Mouse (Mus musculus) T-helper 2 cell (primary cell): Measurements from ENCODE around the gene Snx6.
"Not testable (repeated sequence)": the region's sequence is repeated elsewhere in the genome, so short reads cannot be mapped to it uniquely, and the experiment has no call there.

ENCODE experiments used
- in situ Hi-C: fragments of 300-600 bp; cut with MboI, MseI; formaldehyde crosslinking; loops from one replicate; pipeline ENCODE4 v1.15.1; 2025; ENCODE audit warnings: high pct_unique_total_duplicates

Gene Snx6

GRCm38 (mm10) chr12:54803531-54803930 is 8.0 kb upstream of the Snx6 start:
- in situ Hi-C loops, result no loop called here

DNA sequence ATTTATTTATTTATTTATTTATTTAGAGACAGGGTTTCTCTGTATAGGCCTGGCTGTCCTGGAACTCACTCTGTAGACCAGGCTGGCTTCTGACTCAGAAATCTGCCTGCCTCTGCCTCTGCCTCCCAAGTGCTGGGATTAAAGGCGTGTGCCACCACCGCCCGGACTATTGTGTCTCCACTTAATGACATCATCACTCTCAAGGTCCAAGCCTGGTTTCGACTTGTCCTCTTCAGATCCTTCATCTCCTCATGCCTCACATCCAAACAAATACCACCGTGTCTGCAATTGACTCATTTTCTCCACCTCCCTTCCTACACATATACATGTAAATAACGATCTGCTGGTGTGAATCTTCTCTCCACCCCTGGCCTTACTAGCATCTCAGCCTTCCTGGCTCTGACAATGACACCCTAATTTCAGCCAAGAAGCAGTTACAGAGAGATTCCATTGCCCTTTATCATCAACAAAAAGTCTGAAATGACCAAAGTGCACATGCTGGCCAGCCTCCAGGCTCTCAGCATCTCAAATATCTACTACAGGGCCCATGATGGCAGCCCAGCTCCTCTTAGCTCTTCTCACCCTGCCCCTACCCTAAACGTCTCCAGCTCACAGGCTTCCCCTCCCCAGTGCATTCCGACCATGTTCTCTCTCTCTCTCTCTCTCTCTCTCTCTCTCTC is 1.2 kb upstream of the Snx6 start:
- in situ Hi-C loops, result no loop called here

DNA sequence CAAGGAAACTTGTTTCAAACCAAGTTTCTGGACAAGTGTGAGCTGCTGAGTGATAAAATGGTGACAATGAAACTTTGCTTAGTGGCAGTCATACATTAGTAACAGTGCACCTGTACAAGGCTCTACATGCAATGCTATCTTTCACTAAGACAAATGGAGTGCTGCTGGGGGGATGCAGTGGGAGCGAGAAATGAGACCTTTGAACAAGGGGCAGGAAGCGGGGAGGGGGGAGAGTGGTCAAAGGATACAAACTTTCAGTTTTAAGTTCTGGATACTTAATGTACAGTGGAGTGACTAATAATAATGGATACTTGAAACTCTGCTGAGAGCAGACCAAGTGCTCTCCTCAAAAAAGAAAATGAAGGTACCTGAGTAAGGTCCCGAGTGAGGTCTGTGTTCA is 1.1 kb downstream of the Snx6 start:
- in situ Hi-C loops, result no loop called here

- in situ Hi-C loops, result no loop called here
Observed at GRCm38 (mm10) chr12:54791465-54791864, 4.0 kb downstream of the Snx6 start.

DNA sequence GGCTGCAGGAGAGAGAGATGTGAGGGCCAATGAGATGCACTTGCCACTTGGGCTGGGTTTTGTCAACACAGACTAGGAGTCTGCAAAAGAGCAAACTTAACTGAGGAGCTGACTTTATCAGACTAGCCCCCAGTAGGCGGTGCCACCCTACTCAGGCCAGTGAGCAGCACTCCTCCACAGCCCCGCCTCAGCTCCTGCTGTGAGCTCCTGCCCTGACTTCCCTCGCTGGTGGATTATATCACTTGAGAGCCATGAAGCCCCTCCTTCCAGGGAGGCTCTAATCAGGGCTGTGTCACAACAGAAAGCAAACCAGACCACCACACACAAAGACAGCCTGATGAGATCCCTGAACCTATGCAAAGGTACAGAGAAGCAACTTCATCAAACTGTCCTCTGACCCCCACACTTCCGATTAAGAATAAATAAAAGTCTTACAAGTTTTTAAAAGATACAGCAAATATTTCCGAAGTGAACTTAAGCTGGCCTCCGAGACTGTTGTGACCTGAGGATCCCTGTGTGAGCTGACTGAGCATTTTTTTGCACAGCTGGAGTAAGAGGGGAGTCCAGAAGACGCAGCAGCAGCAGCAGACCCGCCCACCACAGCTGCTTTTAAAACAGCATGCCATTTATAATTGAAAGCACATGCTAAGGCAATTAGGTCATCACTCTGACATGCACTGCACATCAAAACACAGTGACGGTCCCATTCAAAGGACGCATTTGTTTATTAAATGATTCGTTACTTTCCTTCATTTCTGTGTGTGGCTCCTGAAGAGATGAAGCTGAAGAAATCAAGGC is 6.0 kb downstream of the Snx6 start:
- in situ Hi-C loops, result no loop called here

GRCm38 (mm10) chr12:54763624-54764023 is 31.9 kb downstream of the Snx6 start:
- in situ Hi-C loops, result no loop called here

- in situ Hi-C loops, result no loop called here
Observed at GRCm38 (mm10) chr12:54760676-54761075, 34.8 kb downstream of the Snx6 start.

DNA sequence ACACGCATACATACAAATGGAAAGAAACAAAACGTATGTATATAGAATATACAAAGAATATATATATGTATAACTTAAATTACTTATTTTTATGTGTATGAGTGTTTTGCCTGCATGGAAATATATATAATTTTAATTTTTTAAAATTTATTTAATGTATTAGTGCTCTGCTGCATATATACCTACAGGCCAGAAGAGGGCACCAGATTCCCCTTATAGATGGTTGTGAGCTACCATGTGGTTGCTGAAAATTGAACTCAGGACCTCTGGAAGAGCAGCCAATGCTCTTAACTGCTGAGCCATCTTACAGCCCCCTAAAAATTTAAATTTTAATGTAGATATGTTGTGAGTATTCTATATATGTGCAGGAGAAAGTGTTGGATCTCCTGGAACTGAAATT is 36.7 kb downstream of the Snx6 start:
- in situ Hi-C loops, result no loop called here

GRCm38 (mm10) chr12:54748647-54749046 is 46.9 kb downstream of the Snx6 start:
- in situ Hi-C loops, result no loop called here

GRCm38 (mm10) chr12:54738661-54739243 is 56.8 kb downstream of the Snx6 start:
- in situ Hi-C loops, result loop anchor here (5.0 kb wide), 1 partner anchor 41 kb away; the partner anchor contains the start of gene Eapp

DNA sequence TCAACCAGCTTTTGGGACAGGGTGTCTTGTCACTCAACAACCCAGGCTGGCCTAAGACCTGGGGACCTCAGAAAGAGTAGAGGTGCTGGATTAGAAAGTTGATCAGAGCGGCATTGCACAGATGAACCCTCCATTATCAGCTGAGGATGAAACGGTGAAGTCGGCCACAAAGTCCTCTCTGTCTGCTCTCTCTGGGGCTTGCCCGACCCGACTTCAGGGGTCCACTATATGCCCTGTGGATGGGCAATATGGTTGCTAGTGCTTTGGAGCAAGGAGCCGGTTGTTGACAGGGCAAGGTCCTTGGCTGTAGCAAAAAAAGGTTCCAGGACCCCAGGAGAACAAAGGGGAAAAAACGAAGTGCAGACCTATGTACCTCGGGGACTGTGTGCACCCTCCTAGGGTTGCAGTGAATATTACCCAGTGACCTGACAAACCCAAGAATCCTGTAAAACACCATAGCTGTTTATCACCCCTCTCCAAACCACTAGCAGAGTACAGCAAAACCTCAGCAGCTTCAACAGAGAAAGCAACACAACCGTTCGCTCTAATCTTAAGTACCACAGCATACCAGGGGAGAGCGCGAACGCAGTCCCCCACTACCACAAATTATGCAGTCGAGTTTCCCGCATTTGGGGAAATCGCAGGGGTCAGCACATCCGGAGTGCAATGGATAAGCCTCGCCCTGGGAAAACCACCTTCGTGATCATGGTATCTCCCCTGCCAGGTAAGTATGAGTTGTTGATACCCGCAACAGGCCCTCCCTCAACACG is 57.4 kb downstream of the Snx6 start:
- in situ Hi-C loops, result loop anchor here (5.0 kb wide), 1 partner anchor 41 kb away; the partner anchor contains the start of gene Eapp

DNA sequence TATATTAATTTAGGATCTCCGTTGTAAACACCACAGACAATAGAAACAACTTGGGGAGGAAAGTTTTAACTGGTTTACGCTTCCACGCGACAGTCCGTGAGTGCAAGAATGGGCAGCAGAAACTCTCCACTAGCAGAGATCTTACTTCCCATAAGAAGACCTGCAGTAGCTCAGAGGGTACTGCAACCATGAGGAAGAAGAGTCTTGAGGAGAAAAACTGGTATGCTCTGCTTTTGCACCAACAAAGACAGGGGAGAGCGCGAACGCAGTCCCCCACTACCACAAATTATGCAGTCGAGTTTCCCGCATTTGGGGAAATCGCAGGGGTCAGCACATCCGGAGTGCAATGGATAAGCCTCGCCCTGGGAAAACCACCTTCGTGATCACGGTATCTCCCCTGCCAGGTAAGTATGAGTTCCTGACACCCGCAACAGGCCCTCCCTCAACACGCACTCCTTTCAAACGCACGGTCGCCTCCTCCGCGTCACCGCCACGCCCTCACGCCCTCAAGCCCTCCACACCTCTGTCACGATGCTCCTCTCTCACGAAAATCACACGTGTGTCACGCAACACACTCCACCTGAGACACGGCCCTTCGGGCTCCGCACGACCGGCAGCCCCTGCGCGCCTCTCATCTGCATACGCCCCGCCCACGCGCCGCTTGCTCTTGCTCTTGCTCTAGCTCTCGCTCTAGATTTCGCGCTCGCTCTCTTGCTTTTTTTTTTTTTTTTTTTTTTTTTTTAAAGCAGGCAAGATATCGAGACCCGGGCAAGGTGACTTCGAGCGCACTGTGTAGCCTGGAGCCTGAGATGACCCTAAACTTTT is 61.0 kb downstream of the Snx6 start:
- in situ Hi-C loops, result loop anchor here (5.0 kb wide), 1 partner anchor 37 kb away; the partner anchor contains the start of gene Eapp

- in situ Hi-C loops, result not testable (repeated sequence)
Observed at GRCm38 (mm10) chr12:54729140-54730059, 66.1 kb downstream of the Snx6 start.

GRCm38 (mm10) chr12:54718871-54719786 is 76.4 kb downstream of the Snx6 start:
- in situ Hi-C loops, result not testable (repeated sequence)

DNA sequence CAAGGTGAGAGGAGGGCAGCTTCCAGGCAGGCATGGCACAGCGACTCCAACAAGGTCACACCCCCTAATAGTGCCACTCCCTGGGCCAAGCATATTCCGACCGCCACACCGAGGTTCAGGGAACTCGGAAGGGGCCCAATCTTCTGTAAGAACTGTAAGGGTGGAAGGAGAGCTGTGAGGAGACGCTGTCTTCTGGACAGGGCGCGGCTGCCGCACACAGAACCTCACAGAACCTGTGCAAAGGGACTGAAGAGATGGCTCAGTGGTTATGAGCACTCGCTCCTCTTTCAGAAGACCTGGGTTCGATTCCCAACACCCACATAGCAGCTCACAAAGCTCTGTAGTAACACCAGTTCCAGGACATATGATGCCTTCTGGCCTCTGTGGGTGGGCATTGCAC is 78.0 kb downstream of the Snx6 start:
- in situ Hi-C loops, result not testable (repeated sequence)

DNA sequence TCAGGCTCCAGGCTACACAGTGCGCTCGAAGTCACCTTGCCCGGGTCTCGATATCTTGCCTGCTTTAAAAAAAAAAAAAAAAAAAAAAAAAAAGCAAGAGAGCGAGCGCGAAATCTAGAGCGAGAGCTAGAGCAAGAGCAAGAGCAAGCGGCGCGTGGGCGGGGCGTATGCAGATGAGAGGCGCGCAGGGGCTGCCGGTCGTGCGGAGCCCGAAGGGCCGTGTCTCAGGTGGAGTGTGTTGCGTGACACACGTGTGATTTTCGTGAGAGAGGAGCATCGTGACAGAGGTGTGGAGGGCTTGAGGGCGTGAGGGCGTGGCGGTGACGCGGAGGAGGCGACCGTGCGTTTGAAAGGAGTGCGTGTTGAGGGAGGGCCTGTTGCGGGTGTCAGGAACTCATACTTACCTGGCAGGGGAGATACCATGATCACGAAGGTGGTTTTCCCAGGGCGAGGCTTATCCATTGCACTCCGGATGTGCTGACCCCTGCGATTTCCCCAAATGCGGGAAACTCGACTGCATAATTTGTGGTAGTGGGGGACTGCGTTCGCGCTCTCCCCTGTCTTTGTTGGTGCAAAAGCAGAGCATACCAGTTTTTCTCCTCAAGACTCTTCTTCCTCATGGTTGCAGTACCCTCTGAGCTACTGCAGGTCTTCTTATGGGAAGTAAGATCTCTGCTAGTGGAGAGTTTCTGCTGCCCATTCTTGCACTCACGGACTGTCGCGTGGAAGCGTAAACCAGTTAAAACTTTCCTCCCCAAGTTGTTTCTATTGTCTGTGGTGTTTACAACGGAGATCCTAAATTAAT is 81.5 kb downstream of the Snx6 start:
- in situ Hi-C loops, result not testable (repeated sequence)

DNA sequence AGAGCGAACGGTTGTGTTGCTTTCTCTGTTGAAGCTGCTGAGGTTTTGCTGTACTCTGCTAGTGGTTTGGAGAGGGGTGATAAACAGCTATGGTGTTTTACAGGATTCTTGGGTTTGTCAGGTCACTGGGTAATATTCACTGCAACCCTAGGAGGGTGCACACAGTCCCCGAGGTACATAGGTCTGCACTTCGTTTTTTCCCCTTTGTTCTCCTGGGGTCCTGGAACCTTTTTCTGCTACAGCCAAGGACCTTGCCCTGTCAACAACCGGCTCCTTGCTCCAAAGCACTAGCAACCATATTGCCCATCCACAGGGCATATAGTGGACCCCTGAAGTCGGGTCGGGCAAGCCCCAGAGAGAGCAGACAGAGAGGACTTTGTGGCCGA is 85.0 kb downstream of the Snx6 start:
- in situ Hi-C loops, result not testable (repeated sequence)
